Mouse (Mus musculus) cerebellum, postnatal 4 days (tissue): ENCODE data around the gene Sorbs1.

ENCODE experiments used
- DNase-seq, 2 experiments: peaks; one replicate each; pipeline ENCODE4 v3.0.0; 2022; ENCODE audit warnings: low spot score in 2 of 2, mixed read lengths in 1 of 2

Gene Sorbs1

DNA sequence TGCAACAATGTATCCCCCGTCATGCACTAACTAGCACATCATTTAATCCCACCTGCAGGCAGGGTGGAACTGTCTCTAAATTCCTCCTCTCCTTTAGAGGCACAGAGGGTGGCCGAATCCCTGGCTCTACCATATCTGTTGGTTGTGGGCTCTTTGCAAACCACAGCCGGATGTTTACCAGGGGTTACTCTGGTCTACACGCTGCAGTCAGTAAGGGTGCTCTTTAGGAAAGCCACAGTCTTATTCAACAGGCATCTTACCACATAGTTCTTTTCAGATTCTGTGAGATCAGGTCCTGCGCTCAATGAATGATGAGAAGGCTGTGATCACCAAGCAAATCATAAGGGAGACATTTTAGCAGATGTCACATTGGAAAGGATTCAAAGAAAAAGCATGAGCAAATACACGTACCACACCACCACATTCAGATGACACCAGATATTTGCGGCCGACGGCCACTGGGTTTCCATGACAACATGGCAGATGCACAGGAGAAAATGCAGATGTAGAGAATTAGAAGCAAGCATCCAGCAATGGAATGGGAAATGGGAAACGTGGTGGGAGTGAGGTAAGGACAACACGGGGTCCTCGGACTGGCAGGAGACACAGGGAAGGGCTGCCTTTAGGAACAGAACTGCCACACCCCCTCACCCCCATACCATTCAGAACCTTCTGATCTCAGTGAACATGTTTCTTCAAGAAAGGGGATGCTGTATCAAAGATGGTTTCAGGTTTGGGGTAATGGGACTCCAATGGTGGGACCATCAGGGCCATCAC is 213.4 kb downstream of the Sorbs1 start:
- no peak for DNase-seq

DNA sequence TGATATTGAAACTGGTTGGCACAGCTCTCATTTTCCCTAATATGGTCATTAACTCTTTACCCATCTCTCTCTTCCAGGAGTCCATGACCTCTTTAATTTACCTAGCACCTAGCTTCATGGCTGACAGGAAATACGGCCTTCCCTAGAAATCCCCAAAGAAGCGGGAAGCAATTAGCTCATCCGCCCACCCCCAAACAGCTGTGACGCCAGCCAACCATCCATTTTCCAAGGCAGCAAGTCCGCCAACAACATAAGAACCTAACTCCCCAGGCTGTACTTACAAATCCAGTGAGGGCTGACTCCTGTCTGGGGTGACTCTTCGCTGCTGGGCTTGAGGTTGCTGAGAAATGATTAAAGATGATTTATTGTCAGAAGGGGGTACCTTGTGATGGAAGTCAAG is 214.4 kb downstream of the Sorbs1 start:
- no peak for DNase-seq

DNA sequence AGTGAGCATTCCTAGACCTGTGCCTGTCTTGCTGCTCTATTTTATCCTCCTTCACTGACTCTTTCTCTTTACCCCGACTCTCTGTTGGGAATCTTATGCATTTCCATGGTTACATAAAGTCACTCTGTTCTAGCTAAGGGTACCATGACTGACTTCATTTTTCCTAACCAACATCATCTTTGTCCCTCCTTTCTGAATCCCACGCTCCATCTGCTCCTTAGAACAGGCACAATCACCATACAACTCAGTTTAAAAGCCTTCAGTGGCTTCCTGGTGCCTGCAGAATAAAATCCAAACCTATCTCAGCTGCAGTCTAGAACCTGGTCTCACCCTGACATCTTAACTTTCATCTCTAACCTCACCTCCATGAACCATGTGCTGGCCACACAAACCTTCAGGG is 215.0 kb downstream of the Sorbs1 start:
- DNase-seq, result no peak

DNA sequence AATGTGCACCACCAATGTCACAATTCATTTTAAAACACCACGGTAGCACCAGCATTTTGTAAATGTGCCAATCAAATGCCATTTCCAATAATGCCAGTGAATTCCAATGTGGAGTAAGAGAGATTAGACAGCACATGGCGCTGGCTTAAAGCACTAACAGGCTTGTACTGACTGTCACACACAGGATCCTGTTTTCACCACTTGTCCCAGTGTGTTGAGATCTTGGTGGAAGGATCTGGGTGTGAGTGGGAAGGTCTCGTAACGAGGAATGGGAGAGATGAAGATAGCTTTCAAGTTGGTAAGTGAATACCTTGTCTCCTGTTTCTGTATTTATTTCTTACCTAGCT is 215.8 kb downstream of the Sorbs1 start:
- DNase-seq, result no peak

DNA sequence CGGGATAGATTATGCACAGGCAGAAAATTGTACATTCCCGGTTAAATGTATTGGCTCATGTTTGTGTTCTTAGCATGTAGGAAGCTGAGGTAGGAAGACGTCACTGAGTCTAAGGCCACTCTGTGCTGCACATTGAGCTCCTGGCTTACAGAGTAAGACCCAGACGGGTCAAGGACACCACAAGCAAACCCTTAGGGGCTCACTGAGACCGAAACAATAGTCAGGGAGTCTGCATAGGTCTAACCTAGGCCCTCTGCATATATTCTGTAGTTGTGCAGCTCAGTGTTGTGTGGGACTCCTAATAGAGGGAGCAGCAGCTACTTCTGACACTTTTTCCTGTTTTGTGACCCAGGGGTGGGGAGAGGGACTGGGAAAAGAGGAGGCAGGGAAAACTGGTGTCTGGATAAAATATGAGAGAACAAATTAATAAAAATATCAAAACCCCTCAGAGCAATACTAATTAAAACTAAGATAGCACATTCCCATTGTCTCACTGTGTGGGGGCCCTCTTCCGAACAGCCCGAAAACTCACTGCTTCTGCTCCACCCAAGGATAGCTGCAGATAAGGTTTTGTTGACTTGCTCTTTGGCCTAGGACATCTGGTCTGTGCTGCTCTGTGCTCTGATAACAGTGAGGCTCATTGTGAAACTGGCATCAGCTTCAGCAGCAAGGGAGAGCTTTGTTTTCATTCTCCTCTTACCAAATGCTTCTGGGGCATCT is 216.3 kb downstream of the Sorbs1 start:
- no peak for DNase-seq

DNA sequence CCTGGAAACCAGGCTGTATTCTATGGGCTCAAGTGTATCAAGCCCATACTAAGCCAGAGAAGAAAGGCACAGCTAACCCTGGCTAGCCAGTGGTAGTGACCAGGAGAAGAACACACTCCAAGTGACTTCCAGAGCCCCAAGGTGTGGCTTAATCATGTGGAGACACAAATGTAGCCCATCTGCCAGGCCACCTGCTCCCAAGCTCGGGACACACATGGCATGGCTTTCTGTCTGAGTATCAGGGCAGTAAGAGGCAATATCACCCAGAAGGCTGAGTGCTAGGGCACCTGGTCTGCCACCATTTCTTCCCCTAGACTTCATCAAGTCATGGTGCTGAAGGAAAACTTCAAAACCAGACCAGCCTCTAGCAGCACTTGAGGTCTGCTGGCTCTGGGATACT is 219.3 kb downstream of the Sorbs1 start:
- no peak for DNase-seq

DNA sequence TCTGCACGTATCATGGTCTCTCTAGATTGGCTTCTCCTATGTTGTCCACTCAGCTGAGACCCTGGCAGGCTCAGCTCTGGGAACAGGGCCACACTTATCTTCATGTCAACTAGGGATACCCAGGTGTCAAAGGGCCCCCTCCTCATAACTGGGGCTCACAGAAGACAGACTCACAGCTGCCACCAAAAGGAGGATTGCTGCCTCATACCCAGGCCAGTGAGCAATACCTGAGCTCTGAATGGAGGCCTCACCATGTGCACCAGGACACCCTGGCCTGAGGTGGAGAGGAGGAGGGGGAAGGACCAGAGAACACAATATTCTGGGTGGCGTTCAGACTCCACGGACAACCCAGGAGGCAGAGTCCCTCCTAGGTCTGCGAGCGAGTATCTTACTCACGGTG is 219.8 kb downstream of the Sorbs1 start:
- no peak for DNase-seq

DNA sequence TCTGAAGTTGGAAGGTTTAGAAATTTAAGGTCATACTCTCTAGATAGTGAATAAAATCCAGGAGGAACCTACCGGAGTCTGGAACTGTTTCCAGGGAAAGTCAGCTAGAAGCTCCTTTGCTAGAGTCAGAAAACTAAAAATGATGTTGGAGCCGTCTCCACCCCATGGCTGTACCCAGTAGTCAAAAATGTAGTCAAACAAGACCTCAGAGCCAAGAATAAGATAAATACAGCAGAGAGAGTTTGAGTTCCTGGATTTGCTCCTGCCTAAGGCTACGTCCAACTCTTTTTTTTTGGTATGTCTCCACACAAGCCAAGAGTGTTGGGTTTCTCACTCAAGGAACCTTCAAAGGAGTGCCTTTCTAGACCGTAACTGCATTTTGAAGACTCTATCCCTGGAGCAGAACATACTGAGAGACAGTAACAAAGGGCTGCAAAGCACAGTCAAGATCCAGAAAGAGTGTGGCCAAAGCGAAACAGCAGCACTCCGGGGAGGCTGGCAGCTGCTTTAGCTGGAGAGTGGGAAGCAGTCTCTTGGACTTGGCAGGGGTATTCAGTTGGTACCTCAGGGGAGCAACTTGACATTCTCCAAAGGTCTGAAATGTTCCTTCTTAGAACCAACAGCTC is 223.4 kb downstream of the Sorbs1 start:
- no peak for DNase-seq

DNA sequence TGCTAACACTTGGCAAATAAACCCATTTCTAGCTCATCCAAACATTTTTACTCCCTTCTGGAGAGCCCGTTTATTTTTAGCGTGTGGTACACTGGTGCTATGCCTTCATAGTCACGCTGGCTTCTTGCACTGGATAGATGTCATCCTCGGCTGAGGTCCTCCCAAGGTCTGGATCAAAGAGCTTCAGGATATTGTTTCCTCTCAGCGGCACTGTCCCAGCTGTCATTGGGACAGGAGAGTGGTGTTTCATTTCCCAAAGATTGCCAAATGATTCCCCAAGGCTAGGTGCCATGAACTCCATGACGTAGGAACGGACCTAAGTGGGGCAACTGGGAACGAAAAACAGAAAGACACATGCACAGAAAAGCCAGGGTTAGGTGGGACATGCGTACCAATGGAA is 225.2 kb downstream of the Sorbs1 start:
- no peak for DNase-seq

DNA sequence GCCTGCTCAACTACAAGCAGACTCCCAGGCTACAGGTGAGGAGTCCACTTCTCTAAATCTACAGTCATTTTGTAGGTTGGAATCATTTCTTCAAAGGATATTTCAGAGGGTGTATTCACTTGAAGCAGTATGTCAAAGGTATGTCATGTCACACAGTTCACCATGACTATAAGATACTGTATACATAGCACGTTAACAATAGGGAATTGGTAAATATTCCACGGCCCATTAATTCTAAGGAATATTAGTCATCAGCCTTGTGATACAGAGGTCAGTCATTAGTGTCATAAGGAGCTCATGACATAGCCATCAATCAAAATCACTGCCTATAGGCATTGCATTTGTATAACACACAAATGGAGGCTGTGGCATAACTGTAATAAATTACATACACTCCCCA is 228.9 kb downstream of the Sorbs1 start:
- DNase-seq, result no peak

DNA sequence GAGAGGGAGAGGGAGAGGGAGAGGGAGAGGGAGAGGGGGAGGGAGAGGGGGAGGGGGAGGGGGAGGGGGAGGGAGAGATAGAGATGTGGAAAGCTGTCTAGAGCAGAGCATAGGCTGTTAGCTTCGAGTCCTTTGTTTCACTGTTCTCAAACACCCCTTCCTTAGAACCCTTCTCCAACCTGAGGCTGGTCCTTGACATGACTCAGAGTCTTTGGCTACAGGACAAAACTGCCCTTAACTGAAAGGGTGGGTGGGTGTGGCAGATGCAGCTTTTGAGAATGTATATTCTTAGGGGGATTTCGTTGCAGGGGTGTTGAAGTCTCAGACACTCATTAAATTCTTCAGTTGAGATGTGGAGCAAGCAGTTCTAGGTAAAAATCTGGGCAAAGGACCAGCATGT is 230.2 kb downstream of the Sorbs1 start:
- DNase-seq, result no peak

DNA sequence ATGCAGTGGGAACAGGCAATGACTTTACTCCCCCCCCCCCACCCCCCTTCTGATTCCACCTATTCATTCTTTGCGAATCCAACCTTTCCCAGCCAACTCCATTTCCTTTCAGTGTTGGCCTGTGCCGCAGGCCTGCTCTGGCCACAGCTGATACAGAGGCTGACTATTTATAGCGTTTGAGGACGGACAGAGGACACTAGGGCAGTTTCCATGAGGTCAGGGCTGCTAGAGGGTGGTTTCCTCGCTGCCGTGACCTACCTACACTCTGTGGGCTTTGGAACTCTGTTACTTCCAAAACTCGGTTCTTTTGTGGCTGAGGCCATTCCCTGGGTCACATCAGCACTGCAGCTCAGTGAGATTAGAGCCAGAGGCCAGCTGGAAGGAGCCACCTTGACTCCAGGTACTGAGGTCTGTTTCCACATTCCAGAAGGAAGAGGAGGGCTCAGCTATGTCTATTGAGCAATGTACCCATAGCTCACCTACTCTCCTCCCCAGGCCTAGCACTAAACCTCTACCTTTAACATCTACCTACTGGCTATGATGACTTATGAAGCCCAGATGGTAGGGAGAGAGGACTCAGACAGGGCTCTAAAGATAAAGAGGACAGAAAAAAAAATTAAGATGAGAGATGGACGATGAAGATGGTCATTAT is 235.1 kb downstream of the Sorbs1 start:
- DNase-seq, result no peak

DNA sequence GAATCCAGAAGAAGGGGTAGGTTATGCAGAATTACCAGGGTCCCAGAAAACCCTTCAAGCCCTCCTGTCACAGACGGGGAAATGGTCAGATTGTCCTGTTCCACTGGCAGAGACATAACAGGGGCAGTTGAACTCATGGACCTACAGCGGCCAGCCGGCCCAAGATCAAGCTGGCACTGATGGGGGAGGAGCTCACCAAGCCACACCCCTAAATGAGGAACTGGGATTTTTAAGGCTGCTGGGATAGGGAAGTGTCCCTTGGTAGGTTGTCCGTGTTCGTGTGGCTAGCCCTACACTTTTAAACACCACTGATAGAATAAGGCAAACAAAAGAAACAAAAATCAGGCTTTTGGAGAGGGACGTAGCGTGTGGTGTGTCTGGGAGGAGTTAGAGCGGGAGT is 236.1 kb downstream of the Sorbs1 start:
- DNase-seq, result no peak

DNA sequence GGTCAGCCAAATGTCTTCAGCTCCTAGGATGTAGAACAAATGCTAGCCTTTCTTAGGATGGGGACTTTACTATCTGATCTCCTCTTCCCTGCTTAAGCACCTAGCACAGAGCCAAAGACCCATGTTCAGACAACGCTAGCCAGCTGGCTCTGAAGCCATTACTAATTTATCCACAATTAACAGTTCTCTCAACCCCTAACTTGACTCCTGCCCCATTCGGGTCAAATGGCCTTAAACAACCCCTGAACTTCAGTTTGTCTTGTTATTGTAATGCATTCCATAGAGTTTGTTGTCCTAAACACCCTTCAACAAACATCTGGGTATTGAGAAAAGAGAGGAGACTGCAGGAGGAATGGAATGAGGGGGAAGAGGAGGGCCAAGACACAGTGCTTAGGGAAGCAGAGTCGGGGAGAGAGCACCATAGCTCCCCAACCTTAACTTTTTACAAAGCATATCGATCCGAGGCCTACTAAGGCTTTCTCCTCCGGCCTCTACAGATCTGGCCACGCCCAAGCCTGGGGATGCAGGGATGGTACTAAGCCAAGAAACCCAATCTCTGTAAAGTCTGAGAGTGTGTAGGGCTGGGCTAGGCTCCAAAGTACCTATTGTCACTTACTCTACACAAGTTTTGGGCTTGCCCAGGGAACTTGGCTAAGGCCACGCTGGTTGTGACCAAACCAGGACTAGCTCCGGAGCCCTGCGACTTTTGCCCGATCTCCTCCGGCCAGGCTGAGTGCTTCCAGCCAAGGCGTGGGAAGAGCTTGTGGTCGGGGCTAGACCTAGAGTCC is 238.0 kb downstream of the Sorbs1 start:
- DNase-seq, result no peak

DNA sequence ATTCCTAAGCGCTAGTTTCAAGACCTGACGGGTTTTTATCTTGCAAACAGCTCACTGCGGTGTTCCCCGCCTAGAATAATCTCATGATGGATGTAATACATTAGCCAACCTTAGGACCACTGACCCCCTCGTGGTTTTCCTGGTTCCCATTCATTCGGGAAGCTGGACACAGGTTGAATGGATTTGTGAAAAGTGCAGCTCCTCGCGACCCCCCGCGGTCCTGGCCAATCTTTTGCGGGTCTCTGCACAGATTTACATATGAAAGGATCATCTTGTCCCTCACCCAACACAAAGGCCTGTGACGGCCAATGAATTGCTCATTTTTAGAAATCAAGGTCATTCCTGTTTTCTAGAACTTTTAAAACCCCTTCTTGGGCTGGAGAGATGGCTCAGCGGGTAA is 240.9 kb downstream of the Sorbs1 start:
- DNase-seq, result no peak

DNA sequence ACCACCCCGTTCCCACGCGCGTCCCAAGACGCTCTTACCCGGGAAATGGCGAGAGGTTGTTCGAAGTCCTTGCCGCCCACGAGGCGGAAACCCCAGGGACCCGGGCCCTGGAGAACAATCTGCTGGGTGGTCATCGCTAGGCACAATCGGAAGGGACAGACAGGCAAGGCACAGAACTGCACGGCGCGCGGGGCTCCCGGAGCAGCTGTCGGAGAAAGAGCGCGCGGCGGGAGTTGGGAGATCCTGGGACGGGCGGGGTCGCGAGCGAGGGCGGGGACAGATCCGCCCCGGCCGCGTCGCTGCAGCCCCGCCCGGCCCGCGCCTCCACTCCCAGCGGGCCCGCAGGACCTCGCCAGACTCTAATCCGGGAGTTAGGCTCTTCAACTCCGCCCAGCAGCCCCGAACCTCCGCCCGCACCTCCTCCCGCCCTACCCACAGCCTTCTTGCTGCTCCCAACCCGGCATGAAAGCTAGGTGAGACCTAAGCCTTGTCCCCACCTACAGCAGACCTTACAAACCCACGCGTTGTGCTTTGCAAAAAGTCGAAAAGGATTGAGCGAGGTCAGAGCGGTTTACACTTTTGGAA is 242.2 kb downstream of the Sorbs1 start, which contains the start of gene Pdlim1:
Pdlim1 (minus strand) TSS at position 535 of the 585 bp plus-strand sequence.
- DNase-seq, result peak in 1 of 2 experiments; percentile 39

DNA sequence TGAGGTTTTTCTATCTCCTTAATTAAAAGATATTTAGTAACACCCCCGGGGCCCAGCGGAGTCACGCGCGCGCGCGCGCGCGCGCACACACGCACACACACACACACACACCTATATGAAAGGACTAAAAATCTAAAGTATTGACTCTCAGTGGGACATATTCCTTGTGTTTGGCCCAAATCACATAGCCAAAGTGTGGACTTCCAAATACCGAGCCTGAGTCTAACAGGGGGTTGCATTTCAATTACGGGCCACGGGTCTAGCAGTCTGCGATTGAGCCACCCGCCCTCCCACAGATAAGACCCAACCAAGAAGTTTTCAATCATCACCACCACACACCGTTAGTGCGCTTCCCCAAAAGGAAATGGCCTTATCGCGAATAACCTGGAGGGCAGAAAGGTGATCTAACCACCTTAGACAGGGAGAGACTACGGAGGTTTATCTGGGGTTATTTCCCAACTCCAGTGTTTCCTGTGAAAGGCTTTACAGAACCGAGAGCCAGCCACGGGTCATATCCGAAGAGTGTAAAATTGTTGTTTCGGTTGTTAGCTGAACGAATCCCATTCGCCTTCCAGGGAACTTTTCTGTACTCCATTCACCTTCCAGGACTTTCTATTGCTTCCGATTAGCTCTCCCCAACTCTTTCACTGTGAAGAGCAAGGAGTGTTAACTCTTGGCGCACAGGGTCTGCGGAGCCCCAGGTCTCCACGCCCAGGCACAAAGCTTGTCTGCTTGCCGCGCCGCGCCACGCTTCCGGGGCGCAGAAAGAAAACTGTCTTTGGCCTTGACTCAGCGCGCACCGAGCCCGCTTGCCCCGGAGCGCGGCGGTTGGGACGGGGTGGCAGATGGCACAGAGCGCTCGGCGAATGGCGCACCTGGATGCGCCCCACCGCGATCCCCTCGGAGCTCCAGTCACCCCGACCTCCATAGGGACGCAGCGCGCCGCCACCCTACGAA is 242.9 kb downstream of the Sorbs1 start:
- peak in 1 of 2 experiments; percentile 14 for DNase-seq

DNA sequence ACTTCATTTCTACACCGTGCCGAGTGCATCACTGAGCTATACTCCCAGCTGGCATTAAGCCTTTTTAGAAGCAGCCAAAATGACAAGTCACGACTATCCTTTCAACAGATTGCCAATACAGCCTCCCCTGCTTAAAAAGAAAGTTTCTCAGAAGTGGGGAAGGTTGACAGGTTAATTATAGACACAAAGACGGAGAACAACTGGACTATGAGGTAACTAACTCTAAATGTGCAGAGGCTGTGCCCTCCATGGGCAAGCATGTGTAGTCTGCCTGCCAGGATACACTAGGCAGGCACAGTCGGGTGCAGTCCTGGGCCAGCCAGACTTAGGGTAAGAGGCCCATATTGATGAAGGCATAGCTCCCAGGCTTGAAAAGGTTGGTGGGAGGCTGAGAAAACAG is 244.1 kb downstream of the Sorbs1 start:
- no peak for DNase-seq

DNA sequence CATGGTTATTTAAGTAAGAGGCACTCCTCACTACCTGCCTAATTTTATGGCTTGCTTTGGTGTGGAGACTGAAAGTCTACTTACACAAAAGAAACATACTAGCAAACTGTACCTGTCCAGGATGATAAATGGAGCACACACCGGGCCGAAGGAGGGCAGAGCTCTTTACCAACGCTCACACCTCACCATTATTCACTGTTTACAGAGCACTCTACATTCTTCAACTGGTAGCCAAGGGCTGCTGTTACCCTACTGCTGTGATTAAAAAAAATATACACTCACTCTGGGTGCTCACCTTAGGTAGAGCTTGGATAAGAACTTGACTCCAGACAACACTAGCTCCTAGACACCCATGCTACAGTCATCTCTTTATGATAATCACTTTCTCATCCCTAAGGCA is 245.1 kb downstream of the Sorbs1 start:
- no peak for DNase-seq

DNA sequence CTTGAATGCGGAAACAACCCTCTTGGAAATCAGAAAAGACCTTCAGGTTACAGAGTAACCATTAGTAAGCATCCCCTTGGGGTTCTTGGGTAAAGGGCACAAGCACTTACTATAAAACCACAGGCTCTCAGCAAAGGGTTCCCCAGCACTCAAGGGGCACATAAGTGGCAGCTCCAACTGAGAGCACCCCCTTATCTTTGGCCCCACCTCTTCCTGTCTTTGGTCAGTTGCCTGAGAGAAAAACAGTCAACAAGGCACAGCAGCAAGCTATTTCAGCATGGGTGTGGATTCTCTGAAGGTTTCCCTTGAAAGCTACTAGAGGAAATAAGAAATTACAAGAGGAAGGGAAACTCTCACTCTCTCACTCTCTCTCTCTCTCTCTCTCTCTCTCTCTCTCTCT is 246.2 kb downstream of the Sorbs1 start:
- no peak for DNase-seq
